19 mouse cellular contexts compared by ENCODE assay signal in genomic region chr12:4365951-4366350, GRCm38 (mm10).
DNase-seq lines count a peak whose midpoint lies in the region; ATAC-seq and TF ChIP-seq lines count a peak whose summit lies in the region.
"Had no signal": no experiment of that assay in that cellular context is flagged by ENCODE, and none has a peak within 500 bp of the region (broad histone marks: within the 10 kb centered on the region; RNA-seq: fewer than 3 reads in every experiment).

No protein-coding gene starts in this region.

- peaks cover 8 to 12% of the 10 kb centered on the region in 2 experiments for H3K4me1 ChIP-seq in ES-E14 (ENCODE audit: control insufficient read depth in 2 of 2, insufficient read depth in 2 of 2, low read length in 2 of 2, poor library complexity in 1 of 2)
- no peaks in the 10 kb centered on the region for H3K4me1 ChIP-seq in hindbrain, embryonic 13.5 days (replicated peaks)
- H3K4me1 ChIP-seq: embryonic facial prominence, embryonic 12.5 days; heart, embryonic 12.5 days; hindbrain, embryonic 12.5 days; lung, embryonic 15.5 days had no signal

- no peak for ATAC-seq in hindbrain, embryonic 13.5 days (ENCODE audit: low FRiP score)
- ATAC-seq: forebrain, embryonic 14.5 days; intestine, embryonic 16.5 days had no signal

- peak overlapping the region; percentile 43; the same call in 1 of the 2 replicates for H3K9ac ChIP-seq in ES-E14 (ENCODE audit: insufficient read depth, low read depth, low read length, poor library complexity, severe bottlenecking)
- H3K9ac ChIP-seq in hindbrain, embryonic 13.5 days = no peak overlapping the region
- H3K9ac ChIP-seq: embryonic facial prominence, embryonic 12.5 days; heart, embryonic 12.5 days; hindbrain, embryonic 12.5 days; liver, embryonic 14.5 days; lung, embryonic 15.5 days had no signal

- H3K27ac ChIP-seq in ES-E14 (ENCODE audit: insufficient read depth, low read depth, low read length, poor library complexity, severe bottlenecking) = no peak overlapping the region
- H3K27ac ChIP-seq in hindbrain, embryonic 13.5 days = no peak overlapping the region
- H3K27ac ChIP-seq: embryonic facial prominence, embryonic 12.5 days; hindbrain, embryonic 12.5 days; liver, embryonic 14.5 days; lung, embryonic 15.5 days had no signal

- no peaks in the 10 kb centered on the region for H3K9me3 ChIP-seq in ES-E14 (ENCODE audit: control insufficient read depth, insufficient read depth, low read depth, low read length)
- H3K9me3 ChIP-seq in hindbrain, embryonic 13.5 days = no peaks in the 10 kb centered on the region
- H3K9me3 ChIP-seq: embryonic facial prominence, embryonic 12.5 days; heart, embryonic 12.5 days; hindbrain, embryonic 12.5 days; lung, embryonic 15.5 days had no signal

- peak overlapping the region; percentile 60 to 71; a peak in 3 of 4 replicates for H3K4me3 ChIP-seq in ES-E14 (ENCODE audit: insufficient read depth in 1 of 2, low read depth in 1 of 2, low read length in 2 of 2, poor library complexity in 1 of 2, severe bottlenecking in 1 of 2)
- H3K4me3 ChIP-seq in hindbrain, embryonic 13.5 days = no peak overlapping the region
- H3K4me3 ChIP-seq: embryonic facial prominence, embryonic 12.5 days; heart, embryonic 12.5 days; hindbrain, embryonic 12.5 days; lung, embryonic 15.5 days had no signal

- 96% methylated on average over 1 of the region's 1 CpGs for WGBS in hindbrain, embryonic 13.5 days

- DNase-seq in spleen, postnatal 36 days (ENCODE audit: low spot score in 2 of 2) = peak; percentile 5 to 27
- DNase-seq in spleen, postnatal 14 days (ENCODE audit: low spot score in 2 of 2) = no peak
- DNase-seq in ES-E14 (ENCODE audit: low read depth, low spot score) = no peak
- peak; percentile 12 for DNase-seq in induced T-regulatory cell, adult 2 months (ENCODE audit: low read depth)
- no peak for DNase-seq in kidney, postnatal 10 days
- no peak for DNase-seq in ovary, postnatal 10 days (ENCODE audit: low spot score)
- DNase-seq: adrenal gland, postnatal 10 days; cerebellum, adult 9-10 months; heart, postnatal 14 days; layer of hippocampus, postnatal 36 days; right cerebral cortex, adult 18-20 months had no signal

- in situ Hi-C loops in ES-E14 (cut with MboI; ENCODE audit: low sequenced_read_pairs in 2 of 2, unreplicated experiment in 2 of 2) = no loop called here

- no peaks in the 10 kb centered on the region for H3K27me3 ChIP-seq in hindbrain, embryonic 13.5 days
- H3K27me3 ChIP-seq: embryonic facial prominence, embryonic 12.5 days; heart, embryonic 12.5 days; hindbrain, embryonic 12.5 days; lung, embryonic 15.5 days had no signal

- H3K4me2 ChIP-seq in hindbrain, embryonic 13.5 days = no peak overlapping the region
- H3K4me2 ChIP-seq: embryonic facial prominence, embryonic 12.5 days; heart, embryonic 12.5 days; hindbrain, embryonic 12.5 days; lung, embryonic 15.5 days had no signal

- H3K36me3 ChIP-seq in ES-E14 (ENCODE audit: control insufficient read depth, insufficient read depth, low read length, poor library complexity, severe bottlenecking) = peaks cover 4% of the 10 kb centered on the region; the same call in 1 of the 2 replicates
- H3K36me3 ChIP-seq in hindbrain, embryonic 13.5 days = no peaks in the 10 kb centered on the region
- H3K36me3 ChIP-seq: embryonic facial prominence, embryonic 12.5 days; heart, embryonic 12.5 days; hindbrain, embryonic 12.5 days; lung, embryonic 15.5 days had no signal

TF ChIP-seq in ES-E14, 5 proteins besides CTCF, POLR2A, EP300 and RAD21:
- TF ChIP-seq MAFK (IDR thresholded peaks at IDR 0.05; ENCODE audit: insufficient read depth, low read depth, low read length) = no peak
- TF ChIP-seq ZC3H11A (IDR thresholded peaks at IDR 0.05; ENCODE audit: borderline replicate concordance, low read depth, low read length) = no peak

Comparison
In these comparisons a context has a peak if more than half of its experiments do, and no peak if none do; other contexts are left out.
1. DNase-seq: peak in spleen, postnatal 36 days (2 of 2) and induced T-regulatory cell, adult 2 months (single experiment); none in spleen, postnatal 14 days (0 of 2), ES-E14 (single experiment), kidney, postnatal 10 days (single experiment) and ovary, postnatal 10 days (single experiment).